Mouse (Mus musculus): ENCODE results near the gene Larp4b. TPM values are rescaled to one million over a fixed set of nuclear protein-coding genes. Genes with fewer than 3 reads are reported as not detected.

Larp4b gene
- 10 to 100 TPM; 49.0 to 61.9 TPM for polyA plus RNA-seq (2017; shearing (Covaris generic))

GRCm38 (mm10) chr13:9093316-9094155 lies at the start of gene Larp4b:
TSS of gene Larp4b (plus strand) at chr13:9093881.

Other genes starting within 250 kb of the Larp4b start
- 10 to 100 TPM; 33.5 to 36.5 TPM for gene Wdr37, start 222.0 kb upstream of the Larp4b start, polyA plus RNA-seq (2017; shearing (Covaris generic))
- 10 to 100 TPM in 1 of 2 experiments, 1 to 10 TPM in 1; 7.6 to 25.8 TPM for gene Idi1, start 208.4 kb upstream of the Larp4b start, polyA plus RNA-seq (2017; shearing (Covaris generic))
- not detected for gene Gm9745, start 145.7 kb upstream of the Larp4b start, polyA plus RNA-seq (2017; shearing (Covaris generic))
- not detected for gene Idi2, start 141.0 kb upstream of the Larp4b start, polyA plus RNA-seq (2017; shearing (Covaris generic))
- gene Gtpbp4, start 97.8 kb upstream of the Larp4b start, polyA plus RNA-seq (2017; shearing (Covaris generic)): 100 to 1,000 TPM in 1 of 2 experiments, 10 to 100 TPM in 1; 77.2 to 105 TPM
- gene Dip2c, start 182.6 kb downstream of the Larp4b start, polyA plus RNA-seq (2017; shearing (Covaris generic)): 1 to 10 TPM in 1 of 2 experiments, under 1 TPM in 1; 0.89 to 1.5 TPM